Mouse (Mus musculus): Measurements from ENCODE around the gene Zscan4-ps3. TPM values are rescaled to one million over a fixed set of nuclear protein-coding genes. Genes with fewer than 3 reads are reported as not detected.

The Zscan4-ps3 gene
- not detected in 2 replicates for polyA plus RNA-seq (2015; fragmentation: Nextera tagmentation; extraction: Ambion mirVana)

GRCm38 (mm10) chr7:11609008-11609407, at the start of gene Zscan4-ps3:
Zscan4-ps3 (plus strand) TSS chr7:11609308.

Other genes with a start within 250 kb of the Zscan4-ps3 start
- not detected in 2 replicates for gene Zscan4f, start 211.4 kb upstream of the Zscan4-ps3 start, polyA plus RNA-seq (2015; fragmentation: Nextera tagmentation; extraction: Ambion mirVana)
- not detected in 2 replicates for gene Zscan4-ps2, start 95.0 kb upstream of the Zscan4-ps3 start, polyA plus RNA-seq (2015; fragmentation: Nextera tagmentation; extraction: Ambion mirVana)
- not detected in 2 replicates for gene Vmn1r72, start 70.8 kb downstream of the Zscan4-ps3 start, polyA plus RNA-seq (2015; fragmentation: Nextera tagmentation; extraction: Ambion mirVana)
- gene Vmn1r73, start 121.0 kb downstream of the Zscan4-ps3 start, polyA plus RNA-seq (2015; fragmentation: Nextera tagmentation; extraction: Ambion mirVana), result not detected in 2 replicates
- not detected in 2 replicates for gene Vmn1r74, start 224.7 kb downstream of the Zscan4-ps3 start, polyA plus RNA-seq (2015; fragmentation: Nextera tagmentation; extraction: Ambion mirVana)